Mouse (Mus musculus) kidney, adult 9 months (tissue): ENCODE results near the gene Celsr1.
A peak's percentile ranks its signal among the peaks of the same experiment; 100 is the strongest.
"Not testable (repeated sequence)": the region's sequence is repeated elsewhere in the genome, so short reads cannot be mapped to it uniquely, and the experiment has no call there.

Experiments used
- DNase-seq: peaks from one replicate; pipeline ENCODE4 v3.0.0; 2022

Celsr1 gene

GRCm38 (mm10) chr15:85885606-85886005 is 148.0 kb downstream of the Celsr1 start:
- DNase-seq = no peak

GRCm38 (mm10) chr15:85879498-85879895 is 154.1 kb downstream of the Celsr1 start:
- no peak for DNase-seq

- peak; percentile 94 for DNase-seq
Measured at GRCm38 (mm10) chr15:85878848-85879497, 154.6 kb downstream of the Celsr1 start, which contains the start of gene Trmu. Gene Trmu (plus strand): TSS chr15:85879312.

- peak; percentile 84 for DNase-seq
Measured at GRCm38 (mm10) chr15:85877336-85877735, 156.2 kb downstream of the Celsr1 start.

GRCm38 (mm10) chr15:85867696-85868095 is 165.9 kb downstream of the Celsr1 start:
- DNase-seq = peak; percentile 85

GRCm38 (mm10) chr15:85865913-85866312 is 167.7 kb downstream of the Celsr1 start:
- not testable (repeated sequence) for DNase-seq

GRCm38 (mm10) chr15:85859490-85860031 is 174.0 kb downstream of the Celsr1 start, which contains the start of gene Gtse1:
Gene Gtse1 (plus strand): TSS chr15:85859745.
- peak; percentile 98 for DNase-seq

GRCm38 (mm10) chr15:85858980-85859489 is 174.5 kb downstream of the Celsr1 start:
- no peak for DNase-seq

GRCm38 (mm10) chr15:85851656-85852392 is 181.8 kb downstream of the Celsr1 start:
- DNase-seq = peak; percentile 59
